Mouse (Mus musculus) erythroid progenitor cell, adult 5-6 weeks (primary cell): ENCODE measurements around the gene Timp1. TPM values are rescaled to one million over a fixed set of nuclear protein-coding genes. Genes with fewer than 3 reads are reported as not detected.
A peak's percentile ranks its signal among the peaks of the same experiment; 100 is the strongest.

Experiments used
- ATAC-seq: replicated peaks from 2 replicates; pipeline ENCODE4 v1.8.0; 2016; ENCODE audit warnings: moderate number of reproducible peaks, mild to moderate bottlenecking, moderate TSS enrichment, inconsistent platforms; ENCODE audit not compliant: poor library complexity, low FRiP score, severe bottlenecking
- total RNA-seq, 2 experiments: library from RNA; stranded (forward) in 1 of 2; stranded (reverse) in 1 of 2; fragments of 150-400 nt in 1 of 2; fragments of 186-747, 209-891 nt in 1 of 2; gene quantifications; 2 replicates each; pipeline versions ENCODE4 v1.2.3 to v1.2.4; 2015 to 2017; ENCODE audit warnings: low replicate concordance in 2 of 2

The Timp1 gene
- not detected in 2 replicates for total RNA-seq (2015; ENCODE audit: low replicate concordance)
- total RNA-seq (2017; ENCODE audit: low replicate concordance) = not detected in 2 replicates

DNA sequence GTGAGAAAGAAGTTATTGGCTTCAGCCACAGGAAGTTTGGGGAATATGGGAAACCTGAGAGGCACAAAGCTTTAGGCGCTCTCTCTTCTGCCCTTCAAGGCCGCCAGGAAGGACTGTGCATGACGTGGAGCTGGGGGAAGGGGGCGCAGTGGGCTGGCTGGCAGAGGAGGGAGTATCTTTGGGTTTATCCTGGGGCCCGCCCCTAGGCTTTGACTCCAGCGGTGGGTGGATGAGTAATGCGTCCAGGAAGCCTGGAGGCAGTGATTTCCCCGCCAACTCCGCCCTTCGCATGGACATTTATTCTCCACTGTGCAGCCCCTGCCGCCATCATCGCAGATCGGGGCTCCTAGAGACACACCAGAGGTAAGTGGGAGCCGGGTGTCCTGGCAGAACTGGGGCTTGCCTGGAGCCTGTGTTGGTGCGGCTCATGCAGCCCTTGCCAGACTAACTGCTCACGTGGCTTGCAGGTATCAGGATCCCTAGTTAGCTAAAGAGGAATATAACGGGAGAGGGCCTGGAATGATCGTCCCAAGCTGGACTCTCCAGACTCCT is at the start of gene Timp1:
Gene Timp1 (plus strand): TSS at position 205 of the 552 bp plus-strand sequence.
- no peak for ATAC-seq

DNA sequence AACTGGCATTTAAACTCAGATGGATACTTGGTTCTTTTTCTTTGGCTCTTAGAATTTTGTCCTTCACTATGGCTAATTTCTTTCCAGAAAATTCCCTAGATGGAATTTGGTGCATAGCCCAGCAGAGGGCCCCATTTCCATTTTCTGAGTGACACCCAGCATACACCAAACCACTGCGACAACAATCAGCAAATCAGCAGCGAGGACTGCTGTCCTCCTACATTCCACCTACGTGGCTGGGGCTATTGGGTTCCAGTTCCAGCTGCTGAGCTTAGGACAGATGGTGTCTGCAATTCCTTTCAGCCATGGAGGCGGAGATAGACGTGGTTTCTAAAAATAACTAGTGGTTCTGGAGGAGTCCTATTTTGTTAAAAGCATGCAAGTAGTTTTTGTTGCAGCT is 41.0 kb upstream of the Timp1 start:
- ATAC-seq = no peak

DNA sequence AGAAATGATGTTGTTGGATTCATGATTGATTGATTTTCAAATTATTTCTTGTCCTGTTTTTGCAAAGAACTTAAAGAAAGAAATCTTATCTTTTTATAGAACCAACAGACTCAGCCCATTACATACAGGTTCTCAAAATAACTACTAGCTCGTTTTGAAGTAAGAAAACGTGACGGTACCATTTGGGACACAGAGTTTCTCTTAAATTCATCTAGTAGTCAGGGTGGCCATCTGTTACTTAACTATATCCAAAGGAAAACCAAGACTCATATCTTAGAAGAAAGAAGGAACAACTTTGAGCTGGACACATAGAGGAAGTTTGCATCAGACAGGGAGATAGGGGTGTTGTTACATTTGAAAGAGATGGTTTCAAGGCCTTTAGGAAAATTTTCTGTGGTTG is 22.7 kb upstream of the Timp1 start:
- ATAC-seq = no peak

DNA sequence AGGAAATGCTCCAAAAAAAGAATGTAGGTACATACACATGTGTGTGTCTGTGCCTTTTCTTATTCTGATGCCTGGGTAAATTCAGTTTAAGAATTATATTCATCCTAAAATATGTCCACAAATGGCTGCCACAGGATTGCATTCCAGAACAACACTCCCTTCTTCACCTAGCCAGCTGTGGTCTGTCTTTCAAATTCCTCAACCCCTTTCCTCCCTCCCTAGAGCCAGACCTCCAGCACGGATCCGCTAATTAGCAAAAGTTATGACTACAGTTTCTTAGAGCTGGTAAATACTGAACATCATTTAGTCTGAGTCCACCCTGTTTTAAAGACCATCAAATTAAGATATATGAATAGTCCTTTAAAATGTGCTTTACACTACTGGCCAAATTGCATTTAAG is 22.1 kb upstream of the Timp1 start:
- ATAC-seq = no peak

DNA sequence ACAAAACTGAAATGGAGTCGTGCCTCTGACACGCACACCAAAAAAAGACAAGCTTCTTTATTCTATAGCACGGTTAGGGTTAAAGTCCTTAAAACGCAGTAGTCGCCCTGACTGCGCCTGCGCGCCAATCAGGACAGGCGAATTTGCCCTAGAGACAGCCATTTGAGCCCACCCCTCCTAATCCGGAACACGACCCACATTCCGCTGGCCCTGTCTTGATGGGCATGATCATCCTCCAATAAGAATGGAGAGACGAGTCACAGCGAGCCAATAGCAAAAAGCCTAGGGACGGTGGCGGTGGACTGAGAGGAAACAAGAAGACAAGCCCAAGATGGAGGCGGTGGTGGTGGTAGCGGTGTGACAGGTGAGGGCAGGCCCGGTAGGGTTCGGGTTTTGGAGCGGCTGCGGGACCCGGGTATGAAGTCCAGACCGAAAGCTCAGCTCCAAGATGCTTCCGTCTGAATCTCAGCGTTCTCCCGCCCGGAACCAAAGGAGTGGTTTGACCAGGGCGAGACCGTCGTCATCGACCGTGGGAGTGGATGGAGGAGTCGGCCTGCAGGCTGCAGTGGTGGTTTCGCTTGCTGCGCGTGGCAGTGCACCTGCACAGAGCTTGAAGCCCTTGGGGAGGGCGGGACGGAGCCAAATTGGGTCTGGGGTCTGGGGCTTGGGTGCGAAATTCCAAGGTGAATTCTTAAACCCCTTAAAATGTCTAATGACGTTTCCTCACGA is 21.5 kb upstream of the Timp1 start:
- ATAC-seq = peak; percentile 99

DNA sequence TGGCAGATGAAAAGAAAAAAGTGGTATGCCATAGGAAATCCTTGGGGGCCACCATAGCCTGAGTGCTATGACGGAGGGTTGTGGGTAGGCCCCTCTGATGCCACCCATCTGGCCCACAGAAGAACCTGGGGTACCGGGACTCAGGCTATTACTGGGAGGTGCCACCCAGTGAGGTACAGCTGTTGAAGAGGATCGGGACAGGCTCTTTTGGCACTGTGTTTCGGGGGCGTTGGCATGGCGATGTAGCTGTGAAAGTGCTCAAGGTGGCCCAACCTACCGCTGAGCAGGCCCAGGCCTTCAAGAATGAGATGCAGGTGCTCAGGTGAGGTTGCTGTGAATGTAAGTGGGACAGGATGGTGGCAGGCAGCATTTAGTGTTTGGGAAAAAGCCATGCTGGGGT is 16.2 kb upstream of the Timp1 start:
- no peak for ATAC-seq

DNA sequence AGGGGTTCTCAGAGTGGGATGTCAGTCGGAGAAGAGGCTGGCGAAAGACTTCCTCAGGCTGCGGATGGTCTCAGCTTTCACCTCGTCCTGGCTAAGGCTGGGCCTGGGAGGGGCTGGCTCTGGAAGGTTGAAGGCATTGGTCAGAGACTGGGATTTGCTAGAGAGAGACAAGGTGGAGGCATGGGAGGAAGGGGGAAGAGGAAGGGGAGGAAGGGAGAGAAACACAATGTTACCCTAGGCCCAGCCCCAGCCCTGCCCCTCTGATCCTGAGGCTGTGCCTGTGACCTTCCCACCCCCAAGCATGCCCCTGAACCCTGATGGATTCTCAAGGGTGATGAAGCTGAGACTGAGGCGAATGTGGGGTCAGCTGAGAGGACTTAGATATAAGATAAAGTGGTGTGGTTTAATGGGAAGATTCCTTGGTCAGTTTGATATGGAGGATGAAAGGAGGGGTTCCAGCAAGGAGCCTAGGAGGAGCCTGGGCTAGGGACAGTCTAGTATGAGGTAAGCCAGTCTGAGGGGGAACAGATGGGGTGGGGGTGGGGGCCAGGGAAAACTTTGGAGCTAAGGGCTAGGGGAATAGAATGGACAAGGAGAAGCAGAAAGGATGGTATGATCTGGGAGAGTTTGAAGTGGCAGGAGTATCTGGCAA is 8.4 kb upstream of the Timp1 start:
- ATAC-seq = no peak

DNA sequence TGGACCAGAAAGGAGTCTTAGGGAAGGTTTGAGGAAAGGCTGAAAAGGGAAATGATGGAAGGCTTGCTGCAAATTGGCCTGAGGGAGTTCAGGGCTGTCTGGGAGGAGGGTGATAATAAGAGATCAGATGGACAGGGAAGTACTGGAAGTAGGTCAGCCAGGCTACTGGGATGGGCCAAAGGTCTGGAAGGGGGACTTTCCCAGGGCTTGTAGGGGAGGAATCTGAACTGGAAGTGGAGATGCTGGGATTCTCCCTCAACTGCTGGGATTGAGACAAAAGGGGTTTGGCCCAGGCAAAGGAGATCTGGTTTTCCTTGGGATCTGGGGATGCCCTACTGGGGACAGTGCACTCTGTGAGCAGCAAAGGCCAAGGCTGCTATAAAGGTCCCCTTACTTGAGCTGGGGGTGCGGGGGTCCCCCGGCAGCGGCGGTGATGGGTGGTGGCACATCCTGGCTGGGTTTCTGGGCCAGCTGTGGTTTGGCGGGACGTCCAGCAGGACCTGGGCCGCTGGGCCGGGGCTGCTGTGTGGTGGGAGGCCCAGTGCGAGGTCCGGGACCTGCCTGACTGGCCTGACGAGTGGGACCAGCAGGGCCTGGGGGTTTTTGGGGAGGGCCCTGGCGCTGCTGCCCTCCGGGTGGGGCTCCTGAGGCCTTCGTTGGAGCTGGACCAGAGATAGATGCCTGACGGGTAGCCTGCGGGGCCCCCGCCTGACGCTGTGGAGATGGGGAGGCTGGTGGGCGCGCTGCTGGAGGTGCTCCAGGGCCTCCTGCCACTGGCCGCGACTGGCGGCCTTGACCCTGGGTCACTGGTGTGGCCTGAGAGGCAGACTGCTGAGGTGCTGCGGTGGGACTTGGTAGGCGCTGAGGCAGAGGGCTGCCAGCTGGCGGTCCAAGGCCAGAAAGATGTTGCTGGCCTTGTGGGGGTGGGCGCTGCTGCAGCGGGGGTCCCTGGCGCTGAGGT is 7.6 kb upstream of the Timp1 start:
- ATAC-seq = no peak; the same call in 1 of the 2 replicates

DNA sequence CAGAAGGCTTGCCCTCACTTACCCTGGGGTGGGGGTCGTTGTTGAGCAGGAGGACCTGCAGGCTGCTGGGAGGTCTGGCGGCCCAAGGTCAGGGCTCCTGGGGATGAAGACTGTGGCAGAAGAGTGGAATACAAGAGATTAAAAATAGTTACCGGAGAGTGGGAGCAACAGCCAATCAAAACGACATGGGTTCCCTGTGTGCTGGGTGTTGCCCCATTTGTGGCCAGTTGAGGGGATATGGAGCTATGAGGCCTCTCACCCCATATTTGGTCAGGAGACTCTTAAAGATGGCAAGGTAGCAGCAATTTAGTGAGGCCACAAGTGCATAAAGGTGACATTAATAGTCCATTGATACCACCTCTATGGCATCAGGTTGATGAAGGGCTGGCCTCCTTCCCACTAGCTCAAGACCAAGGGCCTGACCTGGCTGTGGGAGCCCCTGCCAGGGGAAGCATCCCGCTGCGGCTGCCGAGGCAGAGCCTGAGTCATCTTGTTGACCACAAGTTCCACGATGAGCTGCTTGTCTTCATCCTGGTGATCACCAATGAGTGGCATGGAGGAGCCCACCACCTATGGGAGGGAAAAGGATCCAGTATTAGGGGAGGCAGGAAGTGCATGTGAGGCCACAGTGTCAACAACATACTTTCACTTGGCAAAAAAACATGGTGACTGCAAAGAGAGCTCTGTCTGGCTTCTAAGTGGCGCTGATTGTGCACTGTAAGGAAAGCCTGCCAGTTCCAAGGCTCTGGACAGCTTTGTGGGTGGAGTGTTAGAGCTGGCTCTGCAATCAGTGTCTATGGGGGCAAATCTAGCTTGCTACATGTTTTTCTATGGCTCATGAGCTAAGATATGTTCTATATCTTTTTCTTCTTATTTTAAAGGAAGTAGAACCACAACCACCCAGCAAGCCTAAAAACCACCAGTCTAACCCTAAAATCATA is 6.5 kb upstream of the Timp1 start:
- ATAC-seq = no peak

DNA sequence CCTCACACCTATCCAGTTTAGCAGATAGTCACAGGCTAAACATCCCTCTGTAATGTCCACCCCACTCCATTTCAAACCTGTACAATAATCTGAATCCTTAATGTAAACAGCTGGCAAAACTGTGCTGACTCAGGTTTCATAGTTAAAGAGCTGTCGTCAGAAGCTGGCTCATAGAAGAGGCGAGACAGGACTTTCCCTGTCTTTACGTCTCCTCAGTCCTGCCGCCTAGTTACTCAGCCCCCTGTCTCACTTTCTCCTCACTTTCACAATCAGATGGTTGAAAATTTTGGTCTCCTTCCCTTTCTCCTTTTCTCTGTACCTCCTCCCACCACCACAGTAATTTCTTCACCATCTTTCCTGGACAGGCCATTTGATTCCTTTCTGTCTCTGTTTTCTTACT is 1.9 kb upstream of the Timp1 start:
- ATAC-seq = no peak

DNA sequence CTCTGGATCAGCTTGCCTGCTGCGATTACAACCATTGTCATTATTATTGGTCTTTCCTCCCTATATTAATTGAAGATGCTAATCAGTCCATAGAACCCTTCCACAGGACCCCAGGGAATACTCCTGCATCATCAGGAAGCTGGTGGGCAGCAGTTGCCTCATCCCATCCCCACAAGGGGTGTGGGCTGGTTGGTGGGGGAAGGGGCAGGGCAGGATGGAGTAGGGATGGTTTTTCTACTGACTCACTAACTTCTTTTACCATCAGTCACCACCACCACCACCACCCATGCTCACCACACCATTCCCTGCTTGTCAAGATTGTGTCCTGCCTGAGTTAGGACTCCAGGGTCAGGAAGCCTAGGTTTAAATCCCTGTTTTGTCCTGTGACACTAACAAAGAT is 763 bp upstream of the Timp1 start:
- no peak for ATAC-seq

DNA sequence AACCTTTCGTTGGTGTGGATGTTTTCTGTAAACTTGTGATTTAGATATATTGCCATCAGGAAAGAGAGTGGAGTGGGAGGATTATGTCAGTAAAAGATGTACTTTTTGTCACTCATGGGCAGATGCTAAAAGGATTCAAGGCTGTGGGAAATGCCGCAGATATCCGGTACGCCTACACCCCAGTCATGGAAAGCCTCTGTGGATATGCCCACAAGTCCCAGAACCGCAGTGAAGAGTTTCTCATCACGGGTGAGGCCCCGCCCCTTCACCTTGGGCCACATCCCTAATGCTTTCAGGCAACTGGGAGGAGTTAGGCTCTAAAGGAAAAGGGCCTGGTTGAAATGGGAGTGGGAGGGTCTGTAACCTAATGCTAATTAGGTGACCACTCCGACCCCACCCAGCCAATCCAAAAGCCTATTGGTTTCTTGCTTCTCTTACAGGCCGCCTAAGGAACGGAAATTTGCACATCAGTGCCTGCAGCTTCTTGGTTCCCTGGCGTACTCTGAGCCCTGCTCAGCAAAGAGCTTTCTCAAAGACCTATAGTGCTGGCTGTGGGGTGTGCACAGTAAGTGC is 3.0 kb downstream of the Timp1 start:
- ATAC-seq = no peak

DNA sequence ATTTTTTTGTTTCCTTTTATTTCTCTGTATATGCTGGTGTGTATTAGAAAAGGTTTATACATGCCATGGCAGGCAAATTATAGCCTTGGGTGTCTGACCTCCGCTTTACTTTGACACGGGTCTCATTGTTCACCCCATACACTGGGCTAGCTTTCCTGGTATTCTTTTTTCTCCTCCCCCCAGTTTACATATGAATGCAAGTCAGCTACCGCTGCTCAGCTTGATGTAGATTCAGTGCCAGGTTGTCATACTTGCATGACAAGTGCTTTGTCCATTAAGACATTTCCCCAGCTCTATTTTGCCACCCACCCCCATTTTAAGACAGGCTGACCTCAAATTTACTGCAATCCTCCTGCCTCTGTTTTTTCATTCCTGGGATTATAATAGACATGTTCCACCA is 5.3 kb downstream of the Timp1 start:
- ATAC-seq = no peak

DNA sequence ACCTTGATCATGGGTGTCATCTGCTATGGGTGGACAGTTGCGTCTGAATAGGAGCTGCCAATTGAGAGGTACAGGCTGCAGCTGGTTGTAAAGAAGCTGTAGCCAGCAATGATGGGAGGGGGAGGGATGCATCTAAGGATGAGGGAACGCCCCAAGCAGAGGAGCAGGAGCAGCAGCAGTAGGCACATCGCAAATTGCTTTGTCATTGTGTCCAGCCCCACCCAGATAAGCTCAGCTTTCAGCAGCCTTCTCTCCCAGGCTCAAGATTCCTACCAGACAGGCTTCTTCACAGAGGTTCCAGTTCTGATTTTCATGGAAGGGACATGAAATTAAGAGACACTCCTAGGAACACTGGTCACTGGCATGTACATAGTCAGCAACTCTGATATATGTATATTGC is 40.1 kb downstream of the Timp1 start:
- peak; percentile 78 for ATAC-seq

DNA sequence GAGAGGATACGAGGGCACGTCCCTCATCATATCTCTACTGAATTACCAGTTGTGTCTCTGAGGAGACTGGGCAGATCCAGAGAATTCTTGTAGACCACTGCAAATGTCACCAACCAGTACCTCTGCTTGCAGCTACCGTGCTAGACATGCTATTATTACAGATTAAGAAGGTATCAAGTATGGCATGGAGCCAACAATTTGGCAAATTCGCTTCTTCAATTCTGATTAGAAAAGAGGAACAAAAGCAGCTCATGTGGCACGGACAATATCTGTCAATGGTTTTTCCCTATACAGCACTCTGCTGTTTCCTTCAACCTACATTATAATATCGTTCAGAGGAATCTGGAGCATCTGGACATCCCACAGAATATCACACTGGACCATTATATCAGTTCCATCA is 43.8 kb downstream of the Timp1 start:
- ATAC-seq = no peak

DNA sequence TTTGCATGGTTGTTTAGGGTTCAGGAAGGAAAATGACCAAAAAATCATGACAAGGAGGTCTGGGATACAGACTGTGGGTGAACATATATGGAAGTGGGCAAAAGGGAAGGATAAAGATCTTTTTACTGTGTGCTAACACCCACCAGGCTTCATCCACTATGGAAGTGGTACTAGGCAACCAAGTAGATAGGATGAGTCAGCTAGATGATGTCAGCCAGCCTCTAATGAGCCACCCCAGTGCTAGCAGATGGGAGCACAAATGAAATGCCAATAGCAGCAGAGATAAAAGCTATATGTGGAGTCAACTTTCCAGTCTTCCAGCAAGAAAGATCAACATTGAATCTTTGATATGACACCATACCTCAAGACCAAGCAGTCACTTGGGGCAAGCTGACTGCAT is 45.1 kb downstream of the Timp1 start:
- no peak for ATAC-seq

DNA sequence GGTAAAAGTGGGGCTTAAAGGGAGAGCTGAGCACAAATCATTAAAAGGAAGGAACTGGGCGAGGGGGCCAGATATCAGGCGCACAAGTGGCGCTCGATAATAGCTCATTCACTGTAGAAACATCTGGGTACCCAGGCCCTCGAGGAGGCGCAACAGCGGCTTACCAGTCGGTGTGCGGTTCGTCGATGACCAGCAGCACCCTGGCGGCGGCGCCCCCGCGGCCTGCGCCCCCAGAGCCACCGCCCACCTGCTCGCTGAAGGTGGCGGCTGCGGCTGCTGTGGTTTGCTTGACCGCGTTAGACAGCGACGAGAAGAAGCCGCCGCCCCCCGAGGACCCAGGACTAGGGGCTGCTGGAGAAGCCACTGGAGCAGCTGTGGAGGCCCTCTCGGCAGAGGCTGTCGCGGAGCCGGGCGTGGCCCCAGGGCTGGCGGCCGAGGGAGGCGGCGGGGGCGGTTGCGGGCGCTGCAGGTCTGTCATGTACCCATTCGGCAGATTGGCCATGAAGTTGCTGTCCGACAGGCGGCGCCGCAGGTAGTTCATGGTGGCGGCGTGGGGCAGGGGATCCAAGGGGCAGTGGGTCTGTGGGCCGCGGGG is 50.4 kb downstream of the Timp1 start:
- no peak for ATAC-seq

DNA sequence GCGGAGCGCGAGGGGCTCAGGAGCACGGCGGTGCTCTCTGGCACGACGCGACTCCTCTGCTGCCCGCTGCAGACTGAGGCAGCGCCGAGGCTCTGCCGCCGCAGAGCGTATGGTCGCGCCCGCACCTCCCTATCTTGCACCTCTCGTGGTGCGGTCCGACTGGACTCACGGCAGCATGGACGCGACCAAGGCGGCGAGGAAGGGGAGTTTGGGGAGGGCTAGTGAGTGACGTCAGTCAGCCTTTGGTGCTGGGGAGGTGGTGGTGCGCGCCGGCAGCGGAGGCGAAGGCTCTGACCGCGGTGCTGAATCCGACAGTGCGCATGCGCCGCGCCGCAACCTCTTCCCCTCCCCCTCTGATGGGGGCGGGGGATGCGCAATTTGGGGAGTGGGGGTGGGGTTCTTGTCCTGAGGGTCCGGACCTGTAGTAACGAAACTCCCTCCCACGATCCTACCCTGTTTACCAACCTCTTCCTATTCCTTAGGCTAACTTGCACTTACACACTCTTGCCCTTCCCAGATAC is 50.9 kb downstream of the Timp1 start, which contains the start of gene Syn1:
Gene Syn1 (minus strand): TSS at position 161 of the 521 bp plus-strand sequence.
- no peak for ATAC-seq
